Mouse (Mus musculus) urinary bladder, adult 2 months (tissue): Measurements from ENCODE around the gene Gm8906. TPM values are rescaled to one million over a fixed set of nuclear protein-coding genes. Genes with fewer than 3 reads are reported as not detected.
"Not testable (repeated sequence)": the region's sequence is repeated elsewhere in the genome, so short reads cannot be mapped to it uniquely, and the experiment has no call there.

Experiments used
- DNase-seq: peaks from one replicate; pipeline ENCODE4 v3.0.0; 2022; ENCODE audit warnings: low spot score
- polyA plus RNA-seq: library from polyadenylated mRNA; depleted of rRNA; stranded (reverse); fragments of >200 nt; gene quantifications from 2 replicates; pipeline ENCODE4 v1.2.3, GENCODE M21; 2012; rRNA removed

Gene Gm8906
- polyA plus RNA-seq: not detected in 2 replicates

GRCm38 (mm10) chr5:11502385-11502784 lies at the start of gene Gm8906:
TSS of gene Gm8906 (plus strand) at chr5:11502685.
- not testable (repeated sequence) for DNase-seq

Other genes starting within 250 kb of the Gm8906 start
- gene Gm8890, start 246.7 kb upstream of the Gm8906 start, polyA plus RNA-seq: not detected in 2 replicates
- not detected in 2 replicates for gene Speer1, start 161.2 kb upstream of the Gm8906 start, polyA plus RNA-seq
- not detected in 2 replicates for gene Gm8897, start 86.3 kb upstream of the Gm8906 start, polyA plus RNA-seq
- not detected in 2 replicates for gene Gm6460, start 92.2 kb downstream of the Gm8906 start, polyA plus RNA-seq
- gene Gm8922, start 179.3 kb downstream of the Gm8906 start, polyA plus RNA-seq: not detected in 2 replicates